Mouse (Mus musculus): ENCODE data around the gene Cdkn1b.
A peak's percentile ranks its signal among the peaks of the same experiment; 100 is the strongest.

The Cdkn1b gene

GRCm38 (mm10) chr6:134929926-134930325 lies 9.7 kb downstream of the Cdkn1b start:
- DNase-seq (ENCODE audit: low read depth), result peak; percentile 26

DNA sequence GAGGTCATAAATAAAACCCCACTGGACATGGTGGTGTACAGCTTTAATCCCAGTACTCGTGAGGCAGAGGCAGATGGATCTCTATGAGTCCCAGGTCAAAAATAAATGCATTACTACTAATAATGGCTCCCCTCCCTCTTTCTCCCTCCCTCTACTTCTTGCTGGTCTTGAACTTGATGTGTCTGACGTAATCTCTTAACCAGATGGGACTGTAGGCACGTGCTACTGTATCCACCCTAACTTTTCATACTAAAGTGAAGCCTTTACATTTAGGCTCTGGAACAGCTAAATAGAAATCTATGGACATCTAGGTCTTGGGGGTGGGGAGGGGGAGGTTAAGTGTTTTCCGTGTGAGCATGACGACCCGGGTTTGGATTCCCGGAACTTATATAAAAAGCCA lies 10.2 kb downstream of the Cdkn1b start:
- DNase-seq (ENCODE audit: low read depth), result no peak

DNA sequence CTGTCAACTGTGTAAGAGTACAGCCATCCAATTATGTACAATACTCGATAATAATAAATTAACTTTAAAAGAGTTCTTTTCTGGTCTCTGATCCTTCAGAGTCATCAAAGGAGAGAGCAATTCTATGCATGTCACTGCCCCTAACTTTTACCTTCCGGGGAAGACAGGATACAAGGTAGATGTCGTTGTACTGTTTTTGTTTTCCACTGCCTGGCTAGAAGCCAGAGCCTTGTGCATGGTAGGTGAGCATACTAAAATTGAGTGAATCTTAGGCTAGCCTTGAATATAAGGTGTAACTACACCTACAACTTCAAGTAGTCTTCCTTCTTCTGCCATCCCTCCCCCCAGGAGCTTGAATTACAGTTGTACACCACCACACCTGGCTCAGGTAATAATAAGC lies 10.9 kb downstream of the Cdkn1b start:
- peak; percentile 57 for DNase-seq (ENCODE audit: low read depth)

GRCm38 (mm10) chr6:134932486-134933206 lies 12.4 kb downstream of the Cdkn1b start:
- DNase-seq (ENCODE audit: low read depth), result peak; percentile 60

DNA sequence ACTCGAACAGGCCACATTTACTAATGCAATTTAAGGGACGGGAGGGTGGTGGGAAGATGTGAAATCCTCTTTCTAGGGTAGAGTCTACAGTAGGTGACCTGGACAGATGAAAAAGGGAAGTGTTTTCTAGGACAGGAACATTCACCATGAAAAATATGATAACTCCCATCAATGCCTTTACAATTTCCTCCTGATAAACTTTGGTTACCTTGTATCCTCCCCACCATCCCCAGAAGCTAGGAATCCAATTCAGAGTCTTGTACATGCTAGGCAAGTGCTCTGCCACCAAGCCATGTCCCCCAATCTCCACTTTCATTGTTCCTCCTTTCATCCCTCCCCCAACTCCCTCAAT lies 13.0 kb downstream of the Cdkn1b start:
- DNase-seq (ENCODE audit: low read depth), result no peak

GRCm38 (mm10) chr6:134934305-134934704 lies 14.1 kb downstream of the Cdkn1b start:
- DNase-seq (ENCODE audit: low read depth), result no peak

GRCm38 (mm10) chr6:134939781-134940180 lies 19.6 kb downstream of the Cdkn1b start:
- DNase-seq (ENCODE audit: low read depth), result no peak

DNA sequence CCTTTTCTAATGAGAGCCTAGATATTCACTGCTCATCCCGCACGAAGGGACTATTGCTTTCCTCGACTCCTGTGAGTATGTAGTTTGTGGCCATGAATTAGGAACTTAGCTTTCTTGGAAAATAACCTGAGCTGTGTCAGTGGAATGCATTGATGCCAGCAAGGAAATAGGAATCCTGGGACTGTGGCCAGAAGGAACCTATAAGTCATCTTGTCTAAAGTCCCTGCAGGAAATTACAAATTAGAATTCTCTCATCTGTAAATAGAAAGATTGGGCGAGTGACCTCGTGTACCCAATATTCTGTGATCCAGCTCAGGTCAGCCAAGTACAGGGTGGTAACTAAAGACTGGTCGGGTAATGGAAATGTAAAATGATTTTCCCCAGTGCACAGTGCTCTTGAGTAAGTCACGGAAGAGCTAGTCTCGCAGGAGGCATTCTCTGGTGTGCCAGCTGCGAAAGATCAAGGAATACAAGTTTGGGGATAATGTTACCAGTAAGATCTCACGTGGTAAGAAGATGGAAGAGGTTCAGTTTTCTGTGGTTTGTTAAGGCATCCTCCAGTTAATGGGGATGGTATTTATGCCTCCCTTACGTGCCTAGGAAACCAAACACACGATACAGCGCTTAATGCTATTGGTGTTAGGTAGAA lies 23.7 kb downstream of the Cdkn1b start:
- no peak for DNase-seq (ENCODE audit: low read depth)

DNA sequence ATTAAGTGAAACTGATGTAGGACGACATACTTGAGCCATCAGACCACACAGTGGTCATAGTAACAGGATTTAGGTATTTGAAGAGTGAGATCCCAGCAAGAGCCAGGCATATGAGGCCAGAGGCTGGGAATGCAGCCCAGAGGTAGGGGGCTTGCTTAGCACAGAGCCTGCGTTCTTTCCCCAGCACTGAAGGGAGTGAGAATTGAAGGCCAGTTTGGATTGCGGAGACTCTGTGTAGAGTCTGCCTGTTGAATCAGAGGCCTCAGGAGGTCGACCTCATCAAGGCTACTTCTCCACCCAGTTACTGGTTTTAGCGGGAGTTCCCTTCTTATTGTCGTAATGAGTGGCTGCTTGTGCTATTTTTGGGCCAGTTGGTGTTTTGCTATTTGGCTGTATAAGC lies 25.9 kb downstream of the Cdkn1b start:
- DNase-seq (ENCODE audit: low read depth), result no peak

DNA sequence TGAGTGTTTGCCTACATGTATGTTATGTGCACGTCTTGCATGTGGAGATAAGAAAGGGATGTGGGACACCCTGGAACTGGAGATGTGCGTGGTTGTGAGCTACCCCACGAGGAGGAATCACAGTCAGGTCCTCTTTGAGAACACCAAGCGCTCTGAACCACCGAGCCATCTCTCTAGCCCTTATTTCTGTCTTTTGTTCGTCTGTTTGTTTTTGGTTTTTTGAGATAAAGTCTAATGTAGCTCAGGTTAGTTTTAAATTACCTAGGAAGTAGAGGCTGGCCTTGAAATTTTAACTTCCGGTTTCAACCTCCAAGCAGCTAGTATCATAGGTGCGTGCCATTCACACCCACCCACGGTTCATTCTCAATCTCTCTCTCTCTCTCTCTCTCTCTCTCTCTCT lies 26.7 kb downstream of the Cdkn1b start:
- peak; percentile 68 for DNase-seq (ENCODE audit: low read depth)

- DNase-seq (ENCODE audit: low read depth), result peak; percentile 90
These were observed 27.3 kb downstream of the Cdkn1b start for GRCm38 (mm10) chr6:134947311-134948087.

- no peak for DNase-seq (ENCODE audit: low read depth)
These were observed 28.4 kb downstream of the Cdkn1b start for GRCm38 (mm10) chr6:134948522-134949061.

DNA sequence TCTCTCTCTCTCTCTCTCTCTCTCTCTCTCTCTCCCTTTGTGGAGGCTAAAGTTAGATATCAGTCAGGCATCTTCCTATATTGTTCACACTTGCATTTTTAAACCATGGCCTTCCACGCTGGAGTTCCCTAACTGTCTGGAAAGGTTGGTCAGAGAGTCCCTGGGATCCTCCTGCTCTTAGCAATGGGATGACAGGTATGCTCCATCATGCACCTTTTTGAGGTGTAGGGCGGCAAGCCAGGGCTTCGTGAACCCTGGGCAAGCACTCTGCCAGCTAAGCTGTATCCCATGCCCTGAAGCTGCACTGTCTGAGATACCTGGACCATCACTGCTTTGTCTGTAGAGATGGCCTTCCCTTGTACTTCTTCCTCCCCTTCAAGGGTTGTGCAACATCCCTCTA lies 29.0 kb downstream of the Cdkn1b start:
- DNase-seq (ENCODE audit: low read depth), result no peak

- no peak for DNase-seq (ENCODE audit: low read depth)
These were observed 31.2 kb downstream of the Cdkn1b start for GRCm38 (mm10) chr6:134951364-134951763.

GRCm38 (mm10) chr6:134953976-134954375 lies 33.8 kb downstream of the Cdkn1b start:
- DNase-seq (ENCODE audit: low read depth), result no peak

GRCm38 (mm10) chr6:134956388-134956787 lies 36.2 kb downstream of the Cdkn1b start:
- no peak for DNase-seq (ENCODE audit: low read depth)

DNA sequence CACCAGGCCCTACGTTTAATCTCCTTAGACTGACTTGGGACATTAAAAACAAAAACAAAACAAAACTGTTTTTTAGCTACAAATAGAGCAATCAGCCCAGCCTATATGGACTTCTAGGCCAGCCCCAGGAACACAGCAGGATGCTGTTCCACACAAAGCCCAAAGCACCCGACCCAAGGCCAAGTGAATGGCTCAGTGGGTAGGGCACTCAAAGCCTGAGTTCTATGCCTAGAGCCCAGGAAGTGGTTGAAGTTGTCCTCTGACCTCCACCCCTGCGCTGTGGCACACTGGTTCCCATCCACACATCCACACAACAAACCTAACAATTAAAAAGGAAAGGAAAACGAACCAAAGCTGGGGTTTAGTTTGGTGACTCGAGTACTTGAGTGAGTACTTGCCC lies 41.1 kb downstream of the Cdkn1b start:
- DNase-seq (ENCODE audit: low read depth), result no peak

DNA sequence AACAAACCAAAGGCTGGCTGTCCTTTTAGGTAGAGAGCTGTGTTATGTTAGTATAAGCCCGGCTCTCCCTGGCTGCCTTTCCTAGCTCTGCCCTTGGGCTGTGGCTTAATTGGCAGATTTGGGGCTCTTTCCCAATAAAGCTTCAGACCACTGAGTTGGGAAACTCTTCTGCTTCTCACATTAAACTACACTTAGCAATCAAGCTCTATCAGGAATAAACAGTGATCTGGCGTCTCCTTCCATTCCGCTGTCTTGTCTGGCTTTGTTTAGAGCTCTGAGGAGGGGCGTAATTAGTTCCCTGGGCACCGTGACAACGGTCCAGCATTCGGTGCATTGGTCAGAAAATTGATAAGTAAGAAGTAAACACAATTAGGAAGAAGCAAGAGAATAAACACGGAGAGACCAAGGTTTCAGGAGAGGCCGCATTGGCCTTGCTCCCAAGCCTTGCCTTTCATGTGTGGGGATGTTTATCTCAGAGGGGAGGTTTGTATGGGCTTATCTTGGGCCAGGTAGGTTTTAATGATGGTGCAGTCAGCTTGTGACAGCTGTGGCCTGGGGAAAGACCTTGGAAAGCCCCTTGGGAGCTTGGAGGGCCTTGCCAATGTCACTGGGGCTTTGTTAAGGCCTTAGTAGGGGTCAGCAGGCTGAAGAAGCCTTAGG lies 41.8 kb downstream of the Cdkn1b start:
- DNase-seq (ENCODE audit: low read depth), result no peak

GRCm38 (mm10) chr6:134962518-134962893 lies 42.3 kb downstream of the Cdkn1b start:
- no peak for DNase-seq (ENCODE audit: low read depth)

- DNase-seq (ENCODE audit: low read depth), result no peak
These were observed 43.7 kb downstream of the Cdkn1b start for GRCm38 (mm10) chr6:134963910-134964309.

GRCm38 (mm10) chr6:134966681-134967080 lies 46.5 kb downstream of the Cdkn1b start:
- DNase-seq (ENCODE audit: low read depth), result no peak

DNA sequence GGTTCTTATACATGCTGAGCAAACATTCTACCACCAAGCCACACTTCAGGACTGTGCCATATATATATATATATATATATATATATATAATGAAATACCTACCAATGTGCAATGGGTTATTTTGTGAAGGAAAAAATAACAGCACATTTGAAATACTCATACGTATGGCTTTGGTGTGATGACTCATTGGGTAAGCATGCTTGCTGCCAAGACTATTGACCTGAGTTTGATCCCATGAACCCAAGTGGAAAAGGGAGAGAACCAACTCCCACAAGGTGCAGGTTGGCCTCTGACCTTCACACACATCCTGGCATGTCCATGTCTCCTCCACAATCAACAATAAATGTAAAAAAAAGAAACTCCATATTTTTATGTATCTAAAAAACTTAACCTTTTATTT lies 48.1 kb downstream of the Cdkn1b start:
- no peak for DNase-seq (ENCODE audit: low read depth)
